Mouse (Mus musculus): ENCODE data around the gene Bahd1. TPM values are rescaled to one million over a fixed set of nuclear protein-coding genes. Genes with fewer than 3 reads are reported as not detected.

The Bahd1 gene
- 10 to 100 TPM; 11.0 to 16.9 TPM for polyA plus RNA-seq (2017; shearing (Covaris generic))

DNA sequence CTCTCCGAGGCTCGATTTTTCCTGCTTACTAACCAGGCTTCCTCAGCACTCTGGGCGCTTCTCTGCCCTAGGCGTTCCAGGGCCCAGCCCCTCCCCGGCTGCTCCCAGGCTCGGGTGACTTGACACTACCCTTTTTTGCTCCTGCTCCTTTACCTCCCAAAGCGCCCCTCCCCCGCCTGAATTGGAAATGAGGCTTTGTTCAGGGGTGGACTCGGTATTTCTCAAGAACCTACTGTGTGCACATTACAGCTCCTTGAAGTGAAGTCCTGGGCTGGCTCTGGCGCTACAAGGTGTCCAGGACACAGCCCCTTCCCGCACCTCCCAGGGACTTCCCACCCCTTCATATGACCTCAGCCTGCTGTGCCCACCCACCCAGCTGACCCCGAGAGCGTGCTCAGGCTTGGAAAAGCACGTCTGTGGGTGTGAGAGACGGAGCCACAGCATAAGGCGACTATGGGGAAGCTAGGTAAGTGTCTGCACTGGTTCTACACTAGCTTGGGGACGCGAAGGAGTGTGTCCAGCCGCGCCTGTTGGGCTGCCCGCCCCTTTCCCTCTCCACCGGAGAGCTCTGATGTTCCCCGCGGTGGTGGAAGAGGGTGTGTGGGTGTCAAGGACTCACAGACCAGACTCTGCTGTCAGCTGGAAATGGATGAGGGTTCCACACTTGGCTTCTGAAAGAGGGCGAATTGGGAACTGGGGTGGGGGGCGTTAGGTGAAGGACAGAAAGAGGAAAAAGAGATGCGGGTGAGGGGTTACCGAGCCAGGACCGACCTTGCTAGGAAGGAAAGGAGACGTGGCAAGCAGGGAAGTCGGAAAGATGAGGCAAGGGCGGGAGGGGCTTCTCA is at the start of gene Bahd1:
Bahd1 (plus strand) TSS at position 397 of the 845 bp plus-strand sequence.

DNA sequence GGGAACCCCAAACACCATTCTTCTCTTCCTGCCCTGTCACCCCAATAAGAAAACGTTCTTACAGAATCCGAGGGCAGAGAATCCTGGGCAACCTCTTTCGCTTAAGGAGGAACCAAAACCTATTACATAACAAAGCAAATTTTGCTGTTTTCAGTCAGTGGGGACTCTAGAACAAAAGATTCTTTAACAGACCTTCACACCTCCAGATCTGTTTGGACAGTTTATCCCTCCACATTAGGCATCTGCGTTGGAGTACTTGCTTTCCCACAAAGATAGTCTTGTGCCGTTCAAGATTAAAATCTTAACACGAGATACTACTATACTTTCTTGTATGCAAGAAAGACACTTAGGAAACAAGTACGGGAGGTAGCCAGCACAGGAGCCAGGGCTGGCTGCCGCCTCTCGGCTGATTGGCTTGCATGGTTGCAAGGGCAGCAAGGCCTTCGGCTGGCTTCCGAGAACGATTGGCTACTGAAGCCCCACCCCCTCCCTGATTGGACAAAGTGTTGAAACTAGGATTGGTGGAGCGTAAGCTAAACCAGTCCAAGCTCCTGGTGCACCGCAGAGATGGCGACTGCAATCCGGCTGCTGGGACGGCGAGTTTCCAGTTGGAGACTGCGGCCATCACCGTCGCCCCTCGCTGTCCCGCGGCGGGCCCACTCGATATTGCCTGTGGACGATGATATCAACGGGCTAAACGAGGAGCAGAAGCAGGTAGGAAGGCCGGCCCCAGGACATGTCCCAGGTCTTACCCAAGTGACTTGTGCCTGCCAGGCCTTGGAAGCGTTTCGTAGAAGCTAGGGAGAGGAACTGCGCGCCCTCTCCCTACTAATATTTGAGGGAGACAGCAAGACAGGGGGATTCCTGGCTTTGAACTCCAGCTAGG is 38.5 kb upstream of the Bahd1 start, which contains the start of gene Ivd:
Ivd (plus strand) TSS at position 501 of the 886 bp plus-strand sequence.

DNA sequence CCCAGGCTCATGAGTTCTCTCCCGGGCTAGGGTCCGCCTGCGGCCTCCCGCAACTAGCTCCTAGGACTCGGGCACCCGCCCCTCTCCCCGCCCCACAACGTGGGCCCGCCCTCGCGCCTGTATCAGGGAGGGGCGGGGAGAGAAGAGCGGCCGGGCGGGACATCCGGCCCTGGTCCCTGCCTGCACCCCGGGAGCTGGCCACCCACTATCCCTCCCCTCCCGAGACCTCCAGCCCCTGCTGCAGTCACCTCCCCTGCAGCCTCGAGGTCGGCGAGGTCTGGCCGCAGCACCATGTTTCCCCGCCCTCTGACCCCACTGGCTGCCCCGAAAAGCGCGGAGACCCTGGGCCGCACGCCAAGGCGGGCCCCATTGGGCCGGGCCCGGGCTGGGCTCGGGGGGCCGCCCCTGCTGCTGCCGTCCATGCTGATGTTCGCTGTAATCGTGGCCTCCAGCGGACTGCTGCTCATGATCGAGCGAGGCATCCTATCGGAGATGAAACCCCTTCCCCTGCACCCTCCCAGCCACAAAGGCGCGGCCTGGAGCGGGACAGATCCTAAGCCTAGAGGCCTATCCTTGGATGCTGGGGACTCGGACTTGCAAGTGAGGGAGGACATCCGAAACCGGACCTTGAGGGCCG is 26.3 kb downstream of the Bahd1 start, which contains the start of gene Chst14:
Chst14 (plus strand) TSS at position 136 of the 637 bp plus-strand sequence.

Other genes with a start within 250 kb of the Bahd1 start
- gene Pak6, start 237.1 kb upstream of the Bahd1 start, polyA plus RNA-seq (2017; shearing (Covaris generic)) = under 1 TPM in 1 of 2 experiments, not detected in 1; 0.82 TPM
- gene Ankrd63, start 196.4 kb upstream of the Bahd1 start, polyA plus RNA-seq (2017; shearing (Covaris generic)) = not detected
- gene Plcb2, start 171.9 kb upstream of the Bahd1 start, polyA plus RNA-seq (2017; shearing (Covaris generic)) = 10 to 100 TPM; 22.4 to 29.1 TPM
- 1 to 10 TPM; 5.0 to 9.6 TPM for gene Inafm2, start 154.6 kb upstream of the Bahd1 start, polyA plus RNA-seq (2017; shearing (Covaris generic))
- gene Ccdc9b, start 137.7 kb upstream of the Bahd1 start, polyA plus RNA-seq (2017; shearing (Covaris generic)) = under 1 TPM in 1 of 2 experiments, not detected in 1; 0.48 TPM
- not detected for gene Phgr1, start 127.6 kb upstream of the Bahd1 start, polyA plus RNA-seq (2017; shearing (Covaris generic))
- gene Disp2, start 120.7 kb upstream of the Bahd1 start, polyA plus RNA-seq (2017; shearing (Covaris generic)) = under 1 TPM in 1 of 2 experiments, not detected in 1; 0.17 TPM
- 10 to 100 TPM; 14.6 to 20.5 TPM for gene Knstrn, start 86.4 kb upstream of the Bahd1 start, polyA plus RNA-seq (2017; shearing (Covaris generic))
- gene Ivd, start 38.4 kb upstream of the Bahd1 start, polyA plus RNA-seq (2017; shearing (Covaris generic)) = 10 to 100 TPM; 49.2 to 54.3 TPM
- gene Chst14, start 26.1 kb downstream of the Bahd1 start, polyA plus RNA-seq (2017; shearing (Covaris generic)) = 1 to 10 TPM; 6.2 to 7.1 TPM
- gene Ccdc32, start 129.0 kb downstream of the Bahd1 start, polyA plus RNA-seq (2017; shearing (Covaris generic)) = 10 to 100 TPM; 23.9 to 25.4 TPM
- gene Rpusd2, start 134.4 kb downstream of the Bahd1 start, polyA plus RNA-seq (2017; shearing (Covaris generic)) = 1 to 10 TPM; 1.8 to 2.1 TPM
- 1 to 10 TPM; 8.8 to 9.2 TPM for gene Knl1, start 146.7 kb downstream of the Bahd1 start, polyA plus RNA-seq (2017; shearing (Covaris generic))
- 10 to 100 TPM; 15.3 to 16.5 TPM for gene Rad51, start 212.4 kb downstream of the Bahd1 start, polyA plus RNA-seq (2017; shearing (Covaris generic))

Measured in activated CD4-positive, CD25-positive, alpha-beta regulatory T cell (primary cell).